Mouse (Mus musculus) lung, postnatal 0 days (tissue): ENCODE data around the gene Mast4.

ENCODE experiments used
- CTCF ChIP-seq: IDR thresholded peaks from 2 replicates; pipeline ENCODE4 v1.5.1; 2016; ENCODE audit warnings: antibody characterized with exemption, mild to moderate bottlenecking
- EP300 ChIP-seq: IDR thresholded peaks from 2 replicates; pipeline ENCODE4 v1.6.1; 2016; ENCODE audit warnings: antibody characterized with exemption, mild to moderate bottlenecking, control low read depth

DNA sequence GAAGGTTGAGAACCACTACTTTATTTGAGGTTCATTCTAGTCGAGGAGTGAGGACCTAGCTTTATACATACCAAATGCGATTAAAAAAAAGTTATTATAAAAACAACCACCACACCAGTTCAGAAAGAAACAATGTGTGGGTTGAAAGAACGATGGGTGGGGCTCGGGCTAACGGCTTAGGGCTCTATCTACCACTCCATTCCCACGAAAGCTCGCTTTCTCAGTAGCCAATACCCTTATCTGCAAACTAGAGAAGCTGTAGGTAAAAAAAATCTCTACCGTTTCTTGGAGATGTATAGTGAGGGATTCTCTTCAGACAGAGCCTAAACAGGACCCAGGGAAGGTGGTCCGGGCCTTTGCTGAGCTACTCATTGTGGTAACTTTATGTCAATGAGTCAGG, 561.1 kb downstream of the Mast4 start:
- TF ChIP-seq CTCF (no peak), EP300 (no peak)
